Mouse (Mus musculus) retina, adult 2 months (tissue): ENCODE measurements around the gene H2-D1.
"Not testable (repeated sequence)": the region's sequence is repeated elsewhere in the genome, so short reads cannot be mapped to it uniquely, and the experiment has no call there.

Experiments used
- DNase-seq: peaks from one replicate; pipeline ENCODE4 v3.0.0-alpha.2; 2012; ENCODE audit warnings: low read depth, low spot score

H2-D1 gene

DNA sequence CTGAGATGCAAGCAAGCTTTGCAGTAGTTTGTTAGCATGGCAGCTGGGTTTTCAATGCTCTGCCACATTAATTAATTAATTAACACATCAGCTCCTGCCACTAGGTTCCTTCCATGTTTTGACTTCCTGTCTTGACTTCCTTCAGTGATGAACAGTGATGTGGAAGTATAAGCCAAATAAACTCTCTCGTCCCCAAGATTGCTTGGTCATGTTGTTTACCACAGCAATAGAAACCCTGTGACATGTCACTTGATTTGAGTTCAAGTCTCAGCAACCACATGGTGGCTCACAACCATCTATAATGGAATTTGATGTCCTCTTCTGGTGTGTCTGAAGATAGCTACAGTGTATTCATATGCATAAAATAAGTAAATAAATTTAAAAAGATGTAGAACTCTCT lies 5.2 kb upstream of the H2-D1 start:
- DNase-seq, result no peak

DNA sequence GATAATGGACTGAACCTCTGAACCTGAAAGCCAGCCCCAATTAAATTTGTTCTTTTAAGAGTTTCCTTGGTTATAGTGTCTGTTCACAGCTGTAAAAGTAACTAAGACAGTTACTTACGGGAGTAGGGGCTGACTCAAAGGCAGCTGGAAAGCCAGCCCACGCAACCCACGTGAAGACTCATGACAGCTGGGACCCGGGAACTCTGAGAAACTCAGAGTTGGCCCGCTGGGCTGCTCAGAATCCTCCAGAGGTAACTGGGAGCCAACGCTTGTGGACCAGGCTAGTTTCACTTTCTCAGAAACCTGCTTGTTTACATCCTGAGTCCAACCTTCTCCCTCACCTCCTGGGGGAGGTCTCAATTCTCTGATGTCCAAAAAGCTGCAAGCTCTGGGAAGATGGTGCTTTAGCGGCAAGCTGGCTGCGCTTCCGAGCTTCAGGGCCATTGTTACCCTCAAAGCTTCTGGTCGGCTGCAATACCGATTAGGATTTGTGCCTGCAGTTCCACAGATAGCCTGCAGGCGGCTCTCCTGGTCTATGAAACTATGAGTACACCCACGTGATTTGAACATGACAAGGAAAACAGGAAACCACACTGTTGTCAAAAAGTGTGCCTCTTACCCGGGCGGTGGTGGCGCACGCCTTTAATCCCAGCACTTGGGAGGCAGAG lies 4.6 kb upstream of the H2-D1 start:
- peak; percentile 84 for DNase-seq

DNA sequence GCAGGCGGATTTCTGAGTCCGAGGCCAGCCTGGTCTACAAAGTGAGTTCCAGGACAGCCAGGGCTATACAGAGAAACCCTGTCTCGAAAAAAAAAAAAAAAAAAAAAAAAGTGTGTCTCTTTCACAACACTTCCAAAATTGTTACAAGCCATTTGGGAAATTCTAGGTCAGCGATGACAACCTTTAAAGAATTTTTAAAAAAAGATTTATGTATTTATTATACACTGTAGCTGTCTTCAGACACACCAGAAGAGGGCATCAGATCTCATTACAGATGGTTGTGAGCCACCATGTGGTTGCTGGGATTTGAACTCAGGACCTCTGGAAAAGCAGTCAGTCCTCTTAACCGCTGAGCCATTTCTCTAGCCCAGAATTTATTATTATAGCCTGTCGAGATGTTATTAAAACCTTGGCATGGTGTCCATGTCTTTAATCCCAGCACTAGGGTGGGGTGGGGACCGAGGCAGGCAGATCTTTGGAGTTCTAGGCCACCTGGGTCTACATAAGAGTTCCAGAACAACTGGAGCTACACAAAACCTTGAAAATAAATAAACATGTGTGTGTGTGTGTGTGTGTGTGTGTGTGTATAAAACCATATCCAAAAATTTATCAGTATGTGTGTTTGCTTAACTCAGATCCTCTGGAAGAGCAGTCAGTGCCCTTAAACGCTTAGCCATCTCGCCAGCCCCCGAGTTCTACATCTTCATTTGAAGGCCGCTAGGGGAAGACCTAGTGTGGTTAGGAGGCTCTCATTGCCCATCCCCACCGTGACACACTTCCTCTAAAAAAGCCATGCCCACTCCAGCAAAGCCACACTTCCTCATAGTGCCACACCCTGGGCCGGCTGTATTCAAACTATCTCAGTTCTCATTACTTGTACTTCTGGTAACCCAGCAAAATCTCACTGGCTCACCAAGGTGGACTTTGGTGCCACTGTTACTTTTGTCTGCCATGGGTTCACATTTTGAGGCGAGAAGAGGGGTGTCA lies 3.7 kb upstream of the H2-D1 start:
- no peak for DNase-seq

DNA sequence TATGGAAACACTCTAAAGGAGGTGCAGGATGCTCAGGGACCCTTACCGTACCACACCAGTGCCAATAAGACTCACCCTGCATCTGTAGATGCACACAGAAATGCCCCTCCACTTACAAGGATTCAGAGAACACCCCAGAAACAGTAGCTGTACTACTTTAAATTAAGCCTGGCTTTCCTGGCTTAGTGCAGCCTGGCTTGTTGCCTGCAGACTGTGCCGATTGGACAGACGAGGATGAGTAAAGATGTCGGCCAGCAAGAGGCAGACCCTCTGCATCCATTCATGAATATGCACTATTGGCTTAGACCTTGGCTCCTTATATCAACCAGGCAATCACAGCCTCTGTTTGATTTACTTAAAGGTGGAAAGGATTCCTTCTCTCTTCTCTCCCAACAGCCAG lies 2.9 kb upstream of the H2-D1 start:
- DNase-seq, result no peak

DNA sequence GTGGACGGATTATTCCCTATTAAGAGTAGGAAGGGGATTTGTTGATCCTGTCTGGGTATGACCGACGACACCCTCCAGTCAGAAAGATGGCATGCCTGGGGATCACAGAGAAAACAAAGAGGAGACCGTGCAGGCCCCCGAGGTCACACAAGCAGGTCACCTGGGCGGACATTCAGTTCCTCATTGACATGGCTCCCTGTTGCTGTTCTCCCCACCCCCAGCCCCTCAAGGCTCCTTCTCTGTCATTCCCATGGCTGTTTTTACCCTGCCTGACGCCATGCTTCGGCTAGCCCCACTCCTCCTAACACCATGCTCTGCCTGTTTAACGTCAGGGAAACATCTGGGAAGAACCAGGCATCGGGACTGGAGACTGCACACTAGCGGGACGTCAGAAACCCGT lies 879 bp upstream of the H2-D1 start:
- DNase-seq, result no peak

DNA sequence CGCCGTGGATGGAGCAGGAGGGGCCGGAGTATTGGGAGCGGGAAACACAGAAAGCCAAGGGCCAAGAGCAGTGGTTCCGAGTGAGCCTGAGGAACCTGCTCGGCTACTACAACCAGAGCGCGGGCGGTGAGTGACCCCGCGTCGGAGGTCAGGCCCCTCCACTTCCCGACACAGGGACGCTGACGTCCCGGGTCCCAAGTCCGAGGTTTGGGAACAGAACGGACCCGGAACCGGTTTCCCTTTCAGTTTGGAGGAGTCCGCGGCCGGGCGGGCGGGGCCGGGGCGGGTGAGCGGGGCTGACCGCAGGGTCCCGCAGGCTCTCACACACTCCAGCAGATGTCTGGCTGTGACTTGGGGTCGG lies 973 bp downstream of the H2-D1 start:
- DNase-seq, result no peak

DNA sequence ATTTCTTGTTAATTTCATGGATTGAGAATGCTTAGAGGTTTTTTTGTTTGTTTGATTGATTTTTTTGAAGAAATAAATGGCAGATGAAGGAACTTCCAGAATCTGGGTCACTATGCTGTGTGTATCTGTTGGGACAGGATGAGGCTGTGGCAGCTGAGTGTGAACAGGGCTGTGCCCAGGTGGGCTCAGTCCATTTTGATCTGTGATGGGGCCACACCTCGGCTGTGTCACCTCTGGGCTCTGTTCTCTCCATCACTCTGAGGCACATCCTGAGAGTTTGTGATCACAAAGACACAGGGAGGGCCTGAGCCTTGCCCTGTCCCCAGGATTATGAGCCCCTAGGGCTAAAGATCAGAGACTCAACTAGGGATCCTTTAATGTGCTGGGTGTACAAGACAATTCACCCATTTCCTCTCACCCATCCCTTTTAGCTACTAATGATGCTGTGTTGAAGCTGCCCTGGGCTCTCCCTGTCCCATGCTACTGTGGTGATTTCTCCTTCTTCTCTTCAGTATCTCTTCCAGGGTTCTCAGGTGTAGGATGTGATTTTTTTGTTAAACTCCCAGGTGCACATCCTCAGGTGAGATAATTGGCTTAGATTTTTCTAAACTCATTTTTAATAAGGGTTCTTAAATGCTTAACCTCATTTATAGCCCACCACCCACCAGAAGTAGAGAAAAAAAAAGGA lies 5.0 kb downstream of the H2-D1 start:
- DNase-seq, result no peak

DNA sequence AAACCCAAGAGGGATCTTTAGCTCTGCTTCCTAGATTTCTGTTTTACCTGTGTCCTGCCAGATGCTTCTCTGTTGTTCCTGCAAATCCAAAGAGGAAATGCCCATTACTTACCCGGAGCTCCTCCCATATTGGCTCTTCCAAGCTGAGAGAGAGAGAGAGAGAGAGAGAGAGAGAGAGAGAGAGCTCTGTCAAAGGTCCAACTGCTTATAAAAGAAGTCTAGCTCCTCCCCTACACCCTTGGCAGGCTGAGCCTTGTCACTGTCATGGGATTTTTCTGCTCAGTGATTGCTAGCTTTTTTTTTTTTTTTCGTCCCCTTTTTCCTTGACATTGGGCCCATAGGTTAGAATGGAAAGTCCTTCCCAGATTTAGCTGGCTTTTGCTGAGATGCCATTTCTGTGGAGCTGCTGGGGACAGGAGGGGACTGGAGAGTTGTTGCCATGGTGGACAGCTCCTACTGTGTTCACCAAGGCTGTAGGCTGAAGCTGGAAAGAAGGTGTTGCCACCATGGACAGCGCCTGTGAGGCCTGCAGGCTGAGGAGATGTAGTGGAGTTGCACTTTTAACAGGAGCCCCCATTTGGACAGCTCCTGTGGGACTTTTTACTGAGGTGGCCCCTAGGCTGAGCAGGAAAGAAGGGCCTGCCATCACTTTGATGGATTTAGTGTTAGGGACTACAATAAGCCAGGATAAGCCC lies 7.3 kb downstream of the H2-D1 start:
- no peak for DNase-seq

DNA sequence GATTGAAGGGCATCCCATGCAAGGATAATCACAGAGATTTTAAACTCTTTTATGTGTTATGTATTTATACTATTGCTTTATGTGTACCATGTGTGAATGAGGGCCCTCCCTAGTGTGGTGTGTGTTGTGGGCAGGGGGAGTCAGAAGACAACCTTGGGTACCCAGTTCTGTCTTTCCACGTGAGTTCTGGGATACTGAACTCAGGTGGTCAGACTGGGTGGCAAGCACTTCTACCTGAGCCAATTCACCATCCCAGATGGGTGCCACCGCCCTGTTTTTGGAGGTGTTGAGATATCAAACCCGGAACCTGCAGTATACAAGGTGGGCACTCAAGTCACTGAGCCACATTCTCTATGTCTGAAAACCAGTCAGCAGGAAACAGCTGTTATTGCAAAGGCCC lies 9.7 kb downstream of the H2-D1 start:
- no peak for DNase-seq

DNA sequence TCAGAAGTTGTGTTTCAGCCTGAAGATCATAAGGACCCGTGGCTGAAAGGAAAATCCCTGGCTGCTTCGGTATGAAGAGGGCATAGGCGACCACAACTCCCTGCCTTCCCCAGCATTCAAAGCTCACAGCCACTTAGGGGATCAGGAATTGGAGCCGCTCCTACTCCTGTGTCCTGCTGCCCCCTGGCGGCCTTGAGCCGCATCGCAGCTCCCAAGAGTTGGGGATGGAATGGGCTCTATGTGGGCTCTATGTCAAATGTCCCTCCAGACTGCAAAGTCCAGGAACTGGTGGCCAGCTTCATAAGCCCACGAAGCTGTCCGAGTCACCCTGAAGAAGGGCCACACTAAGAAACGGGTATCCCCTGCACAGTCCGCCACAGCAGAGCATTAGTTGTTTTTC lies 12.2 kb downstream of the H2-D1 start:
- peak; percentile 60 for DNase-seq

DNA sequence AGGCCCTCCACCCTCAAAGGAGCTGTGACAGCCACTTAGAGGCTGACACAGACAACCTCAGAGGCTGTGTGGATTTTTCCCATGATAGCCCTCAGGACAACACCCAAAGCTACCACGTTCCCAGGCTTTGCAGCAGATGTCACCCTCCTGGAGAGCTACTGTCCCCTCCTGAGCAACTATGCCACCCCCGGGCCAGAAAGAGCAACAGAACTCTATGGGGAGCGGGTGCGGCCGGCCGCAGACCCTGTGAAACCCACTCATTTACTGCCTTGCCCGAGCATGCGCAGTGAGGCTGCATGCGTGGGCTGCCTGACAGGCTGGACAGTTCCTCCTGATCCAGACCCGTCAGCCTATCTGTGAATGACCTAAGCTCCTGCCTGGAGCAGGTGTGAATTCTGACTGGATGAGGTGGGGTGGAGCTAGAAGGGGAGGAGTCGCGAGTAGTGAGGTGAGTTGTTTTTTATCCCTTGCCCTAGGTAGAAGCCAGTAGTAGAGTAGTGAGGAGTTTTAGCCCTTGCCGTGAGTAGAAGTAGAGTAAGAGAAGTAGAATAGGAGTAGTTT lies 13.9 kb downstream of the H2-D1 start:
- no peak for DNase-seq

DNA sequence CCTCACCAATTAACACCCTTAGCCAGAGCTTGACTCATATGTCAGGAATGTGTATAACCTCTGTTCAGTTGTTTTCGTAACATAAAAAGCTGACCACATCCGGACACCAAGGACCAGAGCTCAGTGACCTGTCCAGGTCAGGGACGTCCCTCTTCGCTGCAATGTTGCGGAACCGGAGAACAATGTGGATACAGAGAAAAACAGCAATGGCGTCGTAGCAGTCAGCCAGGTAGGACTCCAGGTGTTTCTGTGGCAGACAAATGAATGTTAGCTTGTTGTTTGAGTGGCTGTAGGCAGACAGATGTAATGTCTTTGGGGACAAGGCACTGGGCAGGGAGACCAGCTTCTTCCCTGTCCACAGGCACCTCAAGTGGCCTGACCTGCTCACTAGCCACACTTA lies 15.5 kb downstream of the H2-D1 start:
- no peak for DNase-seq

DNA sequence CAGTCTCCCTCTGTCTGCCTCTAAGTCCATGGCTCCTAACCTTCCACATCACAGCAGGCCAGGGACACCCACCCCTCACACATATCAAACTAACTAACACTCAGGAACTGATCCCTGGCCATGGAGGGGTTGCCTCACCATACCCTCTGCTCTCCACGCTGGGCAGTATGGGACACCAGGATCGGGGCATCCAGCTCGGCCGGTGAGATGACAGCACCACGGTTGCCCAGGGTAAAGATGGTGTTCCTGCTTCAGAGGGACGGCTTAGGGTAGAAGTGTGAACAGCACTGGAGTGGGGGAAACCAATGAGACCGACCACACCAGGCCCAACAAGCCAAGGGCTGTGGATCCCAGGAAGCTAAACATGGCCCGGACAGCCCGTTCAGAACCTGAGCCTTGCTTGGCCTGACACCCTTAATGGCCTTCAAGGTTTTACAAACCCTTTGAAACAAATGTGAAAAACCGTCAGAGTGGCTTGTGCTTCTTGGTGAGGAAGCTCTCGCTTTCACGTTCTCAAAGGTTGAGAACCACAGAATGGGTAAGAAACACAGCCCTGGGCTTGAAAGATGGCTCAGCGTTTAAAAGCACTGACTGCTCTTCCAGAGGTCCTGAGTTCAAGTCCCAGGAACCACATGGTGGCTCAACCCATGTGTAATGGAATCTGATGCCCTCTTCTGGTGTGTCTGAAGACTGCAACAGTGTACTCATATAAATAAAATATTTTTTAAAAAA lies 16.6 kb downstream of the H2-D1 start:
- DNase-seq, result no peak

DNA sequence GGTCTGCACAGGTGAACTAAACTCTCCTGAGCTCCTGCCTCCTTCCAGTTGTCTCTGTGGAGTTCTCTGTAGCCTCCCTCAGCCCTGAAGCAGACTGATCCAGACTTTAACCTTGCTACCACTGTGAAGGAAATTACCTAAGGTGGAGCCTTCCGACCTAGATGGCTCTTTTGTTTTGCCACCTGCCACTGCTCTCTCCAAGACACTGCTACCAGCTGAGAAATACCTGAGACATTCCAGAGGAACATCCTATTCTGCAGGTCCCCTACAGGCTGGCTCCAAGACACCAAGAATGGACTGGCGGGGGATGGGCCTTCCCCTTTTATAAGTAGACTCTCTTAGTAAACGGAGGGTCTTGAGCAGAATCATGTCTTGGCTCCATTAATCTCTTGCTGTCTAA lies 17.7 kb downstream of the H2-D1 start:
- no peak for DNase-seq

DNA sequence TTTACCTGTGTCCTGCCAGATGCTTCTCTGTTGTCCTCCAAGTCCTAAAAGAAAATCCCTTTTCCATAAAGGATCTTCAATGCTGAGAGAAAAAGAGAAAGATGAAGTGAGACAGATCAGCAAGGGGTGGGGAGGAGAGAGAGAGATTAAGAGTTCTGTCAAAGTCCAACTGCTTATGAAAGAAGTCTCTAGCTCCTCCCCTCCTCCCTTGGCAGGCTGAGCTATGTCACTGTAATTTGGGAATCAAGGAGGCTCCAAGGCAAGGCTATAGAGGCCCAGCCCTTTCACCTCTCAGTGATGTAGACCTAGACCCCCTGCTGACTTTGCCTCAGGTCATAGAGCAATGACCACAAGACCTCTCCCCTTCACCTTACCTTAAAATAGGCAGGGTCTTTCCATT lies 22.9 kb downstream of the H2-D1 start:
- DNase-seq, result no peak

DNA sequence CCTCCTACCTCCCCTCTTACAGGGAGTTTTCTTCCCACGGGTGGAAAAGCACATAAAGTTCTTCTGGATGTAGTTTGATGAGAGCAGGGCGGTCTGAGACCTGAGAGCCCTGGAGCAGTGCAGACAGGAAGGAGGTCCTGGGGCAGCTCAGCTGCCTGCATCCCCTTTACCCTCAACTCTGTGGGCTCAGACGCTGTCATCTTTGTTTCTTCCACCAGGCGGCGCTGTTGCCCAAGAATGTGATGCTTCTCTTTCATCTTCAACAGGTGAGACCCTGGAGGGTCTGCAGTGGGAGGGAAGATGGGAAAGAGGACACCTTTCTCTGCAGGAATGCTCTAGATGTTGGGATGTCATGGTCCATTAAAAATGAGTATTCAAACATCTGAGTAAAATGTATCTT lies 33.3 kb downstream of the H2-D1 start:
- not testable (repeated sequence) for DNase-seq

DNA sequence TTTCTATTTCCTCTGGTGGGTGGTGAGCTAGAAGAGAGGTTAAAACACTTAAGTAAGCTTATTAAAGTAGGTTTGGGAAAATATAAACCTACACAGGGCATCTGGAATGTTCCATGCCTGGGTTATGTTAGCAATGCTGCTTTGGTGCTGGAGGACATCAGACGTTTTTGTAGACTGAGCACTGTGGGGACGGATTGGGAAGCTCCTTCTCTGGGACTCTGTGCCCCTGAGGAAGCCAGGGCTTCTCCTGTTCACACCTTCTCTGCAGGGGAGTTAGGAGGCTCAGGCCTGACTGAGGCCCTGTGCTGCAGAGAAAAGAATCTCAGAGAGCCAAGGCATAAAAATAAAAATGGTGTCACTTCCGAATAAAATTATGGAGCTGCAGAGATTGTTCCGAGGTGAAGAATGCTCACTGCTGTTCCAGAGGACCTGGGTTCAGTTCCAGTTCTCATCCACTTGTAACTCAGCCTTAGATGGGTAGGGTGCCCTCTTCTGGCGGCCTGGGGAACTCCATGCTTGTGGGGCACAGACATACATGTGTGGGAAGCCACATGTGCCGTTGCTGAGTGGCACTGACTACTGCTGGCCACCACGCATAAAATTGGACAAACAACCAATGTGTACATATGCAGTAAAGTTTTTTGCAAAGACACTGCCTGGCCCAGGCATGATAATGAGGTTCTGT lies 37.9 kb downstream of the H2-D1 start:
- not testable (repeated sequence) for DNase-seq

DNA sequence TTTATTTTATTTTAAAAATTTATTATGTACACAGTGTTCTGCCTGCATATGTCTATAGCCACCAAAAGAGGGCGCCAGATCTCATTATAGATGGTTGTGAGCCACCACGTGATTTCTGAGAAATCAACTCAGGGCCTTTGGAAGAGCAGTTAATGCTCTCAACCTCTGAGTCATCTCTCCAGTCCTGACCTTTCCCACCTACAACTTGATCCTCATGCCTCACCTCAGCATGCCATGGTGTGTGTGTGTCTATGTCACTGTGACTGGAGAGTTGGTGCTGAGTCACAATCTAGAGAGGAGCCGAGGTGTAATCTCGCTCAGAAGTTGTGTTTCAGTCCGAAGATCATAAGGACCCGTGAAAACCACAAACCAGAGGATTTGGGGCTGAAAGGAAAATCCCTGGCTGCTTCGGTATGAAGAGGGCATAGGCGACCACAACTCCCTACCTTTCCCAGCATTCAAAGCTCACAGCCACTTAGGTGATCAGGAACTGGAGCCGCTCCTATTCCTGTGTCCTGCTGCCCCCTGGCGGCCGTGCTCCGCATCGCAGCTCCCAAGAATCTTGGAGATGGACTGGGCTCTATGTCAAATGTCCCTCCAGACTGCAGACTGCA lies 39.2 kb downstream of the H2-D1 start:
- peak; percentile 54 for DNase-seq

DNA sequence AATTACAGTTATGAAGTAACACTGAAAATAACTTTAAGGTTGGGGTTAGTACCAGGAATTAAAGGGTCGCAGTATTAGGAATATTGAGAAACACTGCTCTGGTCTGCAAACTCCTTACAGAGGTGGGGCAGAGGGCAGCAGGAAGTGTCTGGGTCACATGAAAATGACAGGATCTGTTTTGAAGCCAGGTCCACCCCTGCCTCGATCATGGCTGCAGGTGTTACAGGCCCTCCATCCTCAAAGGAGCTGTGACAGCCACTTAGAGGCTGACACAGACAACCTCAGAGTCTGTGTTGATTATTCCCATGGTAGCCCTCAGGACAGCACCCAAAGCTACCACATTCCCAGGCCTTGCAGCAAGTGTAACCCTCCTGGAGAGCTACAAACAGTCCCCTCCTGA lies 40.7 kb downstream of the H2-D1 start:
- DNase-seq, result no peak
